10 mouse cellular contexts compared by ENCODE assay signal in the genomic region with DNA sequence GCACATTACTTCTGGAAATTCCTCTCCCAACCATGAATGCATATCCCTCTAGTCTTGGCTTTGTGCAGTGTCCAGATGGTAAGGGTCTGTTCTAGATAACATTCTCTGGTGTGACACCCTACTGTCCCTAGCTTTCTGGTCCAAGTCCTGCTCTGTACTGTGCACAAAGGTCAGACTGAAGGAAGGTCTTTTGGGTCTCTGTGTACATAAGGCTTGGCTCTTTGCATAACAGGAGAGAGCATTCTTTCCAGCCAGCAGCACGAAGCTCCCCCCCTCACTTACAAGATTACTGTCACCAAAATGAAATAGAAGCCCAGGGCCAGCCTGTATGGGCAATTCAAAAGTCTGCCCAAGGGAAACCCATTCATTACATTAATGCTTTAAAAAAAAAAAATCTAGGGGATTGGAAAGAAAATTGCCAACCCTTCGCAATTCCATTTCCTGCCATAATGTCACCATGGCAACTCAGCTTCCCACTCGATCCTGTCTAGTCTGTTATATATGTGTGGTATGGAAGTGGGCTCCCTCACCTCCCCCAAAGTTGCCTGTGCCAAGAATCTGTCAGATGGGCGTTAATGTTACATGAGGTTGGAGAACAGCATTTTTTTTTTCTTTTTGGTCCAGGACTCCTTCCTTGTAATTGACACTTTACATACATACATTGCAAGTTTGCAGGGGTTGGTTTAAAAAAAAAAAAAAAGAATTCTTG.
DNase-seq lines count a peak whose midpoint lies in the region; ATAC-seq and TF ChIP-seq lines count a peak whose summit lies in the region.
"Had no signal": no experiment of that assay in that cellular context is flagged by ENCODE, and none has a peak within 500 bp of the region (broad histone marks: within the 10 kb centered on the region; RNA-seq: fewer than 3 reads in every experiment).

No protein-coding gene starts in this region.

- WGBS in limb, embryonic 13.5 days, result 27% methylated on average over 4 of the region's 4 CpGs
- WGBS in thymus, adult 2 months, result 56% methylated on average over 4 of the region's 4 CpGs

- H3K9me3 ChIP-seq in limb, embryonic 13.5 days, result no peaks in the 10 kb centered on the region

- no peaks in the 10 kb centered on the region for H3K36me3 ChIP-seq in limb, embryonic 13.5 days
- H3K36me3 ChIP-seq in thymus, adult 2 months (ENCODE audit: control insufficient read depth, insufficient read depth, low read length), result no peaks in the 10 kb centered on the region

- H3K4me2 ChIP-seq in limb, embryonic 13.5 days (replicated peaks), result 0 out of 2 replicates have a peak overlapping the region, but pooled peaks have one; percentile 14

- H3K4me3 ChIP-seq in limb, embryonic 13.5 days, result no peak overlapping the region
- no peak overlapping the region for H3K4me3 ChIP-seq in thymus, adult 2 months (ENCODE audit: control insufficient read depth, insufficient read depth, low read length)

- H3K27ac ChIP-seq in limb, embryonic 13.5 days, result peak overlapping the region; percentile 49; the same call in 1 of the 2 replicates
- H3K27ac ChIP-seq in thymus, adult 2 months (ENCODE audit: control insufficient read depth, insufficient read depth, low read length), result no peak overlapping the region

- no peak overlapping the region for H3K9ac ChIP-seq in limb, embryonic 13.5 days

- no peak for TF ChIP-seq CTCF in thymus, adult 2 months (IDR thresholded peaks at IDR 0.05; ENCODE audit: borderline replicate concordance, control insufficient read depth, extremely low read depth, insufficient read depth, low read length, poor library complexity)

- H3K4me1 ChIP-seq in limb, embryonic 13.5 days, result peaks cover 12% of the 10 kb centered on the region
- H3K4me1 ChIP-seq in thymus, adult 2 months (replicated peaks; ENCODE audit: control insufficient read depth, insufficient read depth, low read length), result no peaks in the 10 kb centered on the region

- no peak for TF ChIP-seq POLR2A in thymus, adult 2 months (IDR thresholded peaks at IDR 0.05; ENCODE audit: control insufficient read depth, extremely low read depth, insufficient read depth, low read length, poor library complexity)

- ATAC-seq in limb, embryonic 13.5 days (ENCODE audit: low FRiP score, low read depth), result no peak; the same call in 1 of the 2 replicates
- ATAC-seq: inflammation-experienced regulatory T-cells, adult 6 months had no signal

- DNase-seq in embryo, embryonic 10.5 days (ENCODE audit: low spot score), result peak; percentile 8
- DNase-seq in embryo, embryonic 9.5 days (ENCODE audit: extremely low spot score), result no peak
- DNase-seq in right cerebral cortex, adult 18-20 months, result peak; percentile 73
- DNase-seq in right cerebral cortex, postnatal 25 days, result no peak
- DNase-seq in ovary, postnatal 10 days (ENCODE audit: low spot score), result no peak
- no peak for DNase-seq in thymus, adult 2 months
- DNase-seq in thymus, postnatal 36 days, result no peak
- DNase-seq: thymus, adult 18-20 months had no signal

- no peaks in the 10 kb centered on the region for H3K27me3 ChIP-seq in limb, embryonic 13.5 days
- H3K27me3 ChIP-seq in thymus, adult 2 months (ENCODE audit: control insufficient read depth, insufficient read depth, low read length), result no peaks in the 10 kb centered on the region

Comparison
In these comparisons a context has a peak if more than half of its experiments do, and no peak if none do; other contexts are left out.
1. DNase-seq: peak in embryo, embryonic 10.5 days (single experiment) and right cerebral cortex, adult 18-20 months (single experiment); none in embryo, embryonic 9.5 days (single experiment), right cerebral cortex, postnatal 25 days (single experiment), ovary, postnatal 10 days (single experiment), thymus, adult 2 months (single experiment) and thymus, postnatal 36 days (0 of 2).